Mouse (Mus musculus) stomach, postnatal 0 days (tissue): ENCODE results near the gene Asb17.

ENCODE experiments used
- CTCF ChIP-seq: IDR thresholded peaks from 2 replicates; pipeline ENCODE4 v1.5.1; 2016; ENCODE audit warnings: antibody characterized with exemption, low read depth, mild to moderate bottlenecking, moderate library complexity
- EP300 ChIP-seq: optimal IDR thresholded peaks from 2 replicates; pipeline ENCODE3; 2016; ENCODE audit warnings: antibody characterized with exemption

DNA sequence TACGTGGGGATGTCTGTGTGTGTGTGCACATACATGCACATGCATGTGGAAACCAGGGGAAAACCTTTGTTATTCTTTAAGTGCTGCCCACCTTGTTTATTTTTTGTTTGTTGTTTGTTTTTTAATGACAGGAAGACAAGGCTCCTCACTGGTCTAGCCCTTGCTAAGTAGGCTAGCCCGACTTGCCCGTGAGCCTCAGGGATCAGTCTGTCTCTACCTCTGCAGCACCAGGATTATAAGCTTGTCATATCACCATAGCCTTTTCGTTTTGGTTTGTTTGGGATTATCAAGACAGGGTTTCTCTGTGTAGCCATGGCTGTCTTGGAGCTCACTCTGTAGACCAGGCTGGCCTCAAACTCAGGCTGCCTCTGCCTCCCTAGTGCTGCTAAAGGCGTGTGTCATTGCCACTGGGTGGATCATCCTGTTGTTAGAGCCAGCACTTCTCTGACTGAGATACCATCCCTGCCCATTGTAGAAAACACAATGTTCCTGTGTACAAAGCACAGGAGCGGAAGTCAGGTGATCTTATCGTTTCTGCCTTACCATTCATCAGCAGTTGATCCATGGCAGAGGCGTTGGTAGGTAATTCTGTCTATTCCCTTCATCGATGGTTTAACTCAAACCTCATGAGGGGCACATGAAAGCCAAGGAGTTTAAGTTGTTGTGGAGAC, 37.1 kb upstream of the Asb17 start:
- TF ChIP-seq CTCF (no peak), EP300 (no peak)
